Mouse (Mus musculus) hindbrain, postnatal 0 days (tissue): ENCODE data around the gene Ap1b1. TPM values are rescaled to one million over a fixed set of nuclear protein-coding genes. Genes with fewer than 3 reads are reported as not detected.

ENCODE experiments used
- ATAC-seq: fragments of 200-750 bp; cut with Nextera tagmentation; 2 replicates; pipeline ENCODE4 v1.8.0; 2017; ENCODE audit warnings: mild to moderate bottlenecking, moderate TSS enrichment, moderate library complexity
- DNase-seq: peaks from one replicate; pipeline ENCODE4 v3.0.0-alpha.2; 2015; ENCODE audit warnings: low spot score
- H3K27ac ChIP-seq: fragments of 300-500 bp; sonication (generic); 2 replicates; pipeline ENCODE4 v1.5.1; 2014; ENCODE audit warnings: mild to moderate bottlenecking
- H3K27me3 ChIP-seq: fragments of 300-500 bp; sonication (generic); 2 replicates; pipeline ENCODE4 v1.6.1; 2014; ENCODE audit warnings: low read length, mixed read lengths; ENCODE audit not compliant: insufficient read depth
- H3K36me3 ChIP-seq: fragments of 300-500 bp; sonication (generic); 2 replicates; pipeline ENCODE4 v1.6.1; 2014; ENCODE audit warnings: low read length, mixed read lengths; ENCODE audit not compliant: insufficient read depth
- H3K4me1 ChIP-seq: fragments of 300-500 bp; sonication (generic); 2 replicates; pipeline ENCODE4 v1.6.1; 2014; ENCODE audit warnings: antibody characterized with exemption, low read length, mixed read lengths; ENCODE audit not compliant: insufficient read depth
- H3K4me2 ChIP-seq: fragments of 300-500 bp; sonication (generic); 2 replicates; pipeline ENCODE4 v1.6.1; 2014; ENCODE audit warnings: low read depth, mild to moderate bottlenecking, low read length, moderate library complexity, mixed read lengths
- H3K4me3 ChIP-seq: fragments of 300-500 bp; sonication (generic); 2 replicates; pipeline ENCODE4 v1.5.1; 2014; ENCODE audit warnings: low read length
- H3K9ac ChIP-seq: fragments of 300-500 bp; sonication (generic); replicated peaks from 2 replicates; pipeline ENCODE4 v1.6.1; 2014; ENCODE audit warnings: mild to moderate bottlenecking, low read length, moderate library complexity, mixed read lengths
- H3K9me3 ChIP-seq: fragments of 300-500 bp; sonication (generic); 2 replicates; pipeline ENCODE4 v1.6.1; 2016; ENCODE audit warnings: low read length, mixed read lengths
- CTCF ChIP-seq: IDR thresholded peaks from 2 replicates; pipeline ENCODE4 v1.5.1; 2016; ENCODE audit warnings: antibody characterized with exemption, control low read depth, low read depth
- WGBS: fragments of 180-500 bp; shearing (Covaris S2); extraction: QIAGEN DNeasy Blood & Tissue Kit; methylation state at CpG from one replicate; pipeline ENCODE4 v1.1.7; 2014; 5-methylcytosine and 5-hydroxymethylcytosine counted together
- polyA plus RNA-seq: library from polyadenylated mRNA; unstranded; fragments of >200 nt; fragmentation: Nextera tagmentation; extraction: Ambion mirVana; gene quantifications from 2 replicates; pipeline ENCODE4 v1.2.1, GENCODE M21; 2015
- total RNA-seq: library from RNA; depleted of rRNA; stranded (reverse); fragments of >200 nt; gene quantifications from 2 replicates; pipeline ENCODE4 v1.2.3, GENCODE M21; 2014

Gene Ap1b1
- total and polyA plus RNA-seq, 2 experiments from 2014 or later = 89.1 to 141 TPM

- Histone ChIP-seq H3K4me1 (no peaks in the 10 kb centered on the region), H3K4me2 (no peak overlapping the region), H3K9ac (no peak overlapping the region), H3K27ac (no peak overlapping the region; the same call in 1 of the 2 replicates), H3K4me3 (no peak overlapping the region), H3K27me3 (no peaks in the 10 kb centered on the region), H3K9me3 (no peaks in the 10 kb centered on the region), H3K36me3 (no peaks in the 10 kb centered on the region)
- no peak for TF ChIP-seq CTCF
- ATAC-seq (no peak), DNase-seq (peak; percentile 27)
- WGBS = 53% methylated on average over 10 of the region's 10 CpGs
Measured at GRCm38 (mm10) chr11:4968376-4968775, 18.2 kb upstream of the Ap1b1 start.

- no peak overlapping the region for H3K4me2 ChIP-seq
- no peak overlapping the region for H3K27ac ChIP-seq
- no peaks in the 10 kb centered on the region for H3K27me3 ChIP-seq
- H3K9ac ChIP-seq = no peak overlapping the region
- no peaks in the 10 kb centered on the region for H3K9me3 ChIP-seq
- 46% methylated on average over 13 of the region's 13 CpGs for WGBS
- TF ChIP-seq CTCF = peak; percentile 93
- ATAC-seq (peak; percentile 63), DNase-seq (peak; percentile 84)
- no peak overlapping the region for H3K4me3 ChIP-seq
- H3K4me1 ChIP-seq = no peaks in the 10 kb centered on the region
- H3K36me3 ChIP-seq = no peaks in the 10 kb centered on the region
Measured at GRCm38 (mm10) chr11:4972967-4973870, 13.4 kb upstream of the Ap1b1 start.

- Histone ChIP-seq H3K4me1 (no peaks in the 10 kb centered on the region), H3K9me3 (no peaks in the 10 kb centered on the region), H3K27ac (no peak overlapping the region), H3K36me3 (no peaks in the 10 kb centered on the region), H3K4me2 (no peak overlapping the region), H3K27me3 (no peaks in the 10 kb centered on the region), H3K9ac (no peak overlapping the region), H3K4me3 (no peak overlapping the region)
- WGBS = 81% methylated on average over 2 of the region's 2 CpGs
- ATAC-seq (no peak), DNase-seq (no peak)
- no peak for TF ChIP-seq CTCF
Measured at GRCm38 (mm10) chr11:4973871-4974256, 12.8 kb upstream of the Ap1b1 start.

- ATAC-seq = no peak
- 82% methylated on average over 11 of the region's 11 CpGs for WGBS
Measured at GRCm38 (mm10) chr11:4974376-4975122, 12.1 kb upstream of the Ap1b1 start.

GRCm38 (mm10) chr11:4975623-4976022, 11.0 kb upstream of the Ap1b1 start:
- no peaks in the 10 kb centered on the region for H3K4me1 ChIP-seq
- H3K9me3 ChIP-seq = no peaks in the 10 kb centered on the region
- no peak overlapping the region for H3K4me2 ChIP-seq
- no peaks in the 10 kb centered on the region for H3K36me3 ChIP-seq
- 5% methylated on average over 14 of the region's 14 CpGs for WGBS
- peak; percentile 77 for TF ChIP-seq CTCF
- peak; percentile 60 for ATAC-seq
- H3K27me3 ChIP-seq = no peaks in the 10 kb centered on the region
- no peak overlapping the region for H3K27ac ChIP-seq
- DNase-seq = peak; percentile 80
- H3K9ac ChIP-seq = no peak overlapping the region
- H3K4me3 ChIP-seq = no peak overlapping the region

More at GRCm38 (mm10) chr11:4974376-4975122, 12.1 kb upstream of the Ap1b1 start:
- TF ChIP-seq CTCF = no peak
- no peak overlapping the region for H3K27ac ChIP-seq
- no peak for DNase-seq
- H3K9ac ChIP-seq = no peak overlapping the region
- H3K4me3 ChIP-seq = no peak overlapping the region
- no peaks in the 10 kb centered on the region for H3K4me1 ChIP-seq
- no peaks in the 10 kb centered on the region for H3K27me3 ChIP-seq
- H3K9me3 ChIP-seq = no peaks in the 10 kb centered on the region
- H3K36me3 ChIP-seq = no peaks in the 10 kb centered on the region
- no peak overlapping the region for H3K4me2 ChIP-seq

GRCm38 (mm10) chr11:4983010-4983409, 3.6 kb upstream of the Ap1b1 start:
- Histone ChIP-seq H3K4me1 (peaks cover 10% of the 10 kb centered on the region), H3K9ac (no peak overlapping the region), H3K36me3 (no peaks in the 10 kb centered on the region), H3K4me3 (no peak overlapping the region), H3K4me2 (no peak overlapping the region), H3K27me3 (no peaks in the 10 kb centered on the region), H3K27ac (no peak overlapping the region), H3K9me3 (no peaks in the 10 kb centered on the region)
- WGBS = 60% methylated on average over 3 of the region's 3 CpGs
- DNase-seq (no peak), ATAC-seq (no peak)
- TF ChIP-seq CTCF = no peak
